Mouse (Mus musculus): ENCODE measurements at regions not wholly inside any gene's neighbourhood (a gene's known extent, or its start where the extent isn't known, plus 50 kb on each side); places are given as distances from the start of the nearest gene placed in this dataset.
"Not testable (repeated sequence)": the region's sequence is repeated elsewhere in the genome, so short reads cannot be mapped to it uniquely, and the experiment has no call there.

GRCm38 (mm10) chr4:3260061-3260460, 74.9 kb upstream of the Vmn1r3 start:
- H3K36me3 ChIP-seq (replicated peaks; ENCODE audit: control insufficient read depth, insufficient read depth, low read depth, low read length); DNase-seq (ENCODE audit: low spot score); H3K9me3 ChIP-seq (replicated peaks; ENCODE audit: control insufficient read depth, low read length); H3K27ac ChIP-seq (replicated peaks; ENCODE audit: low read depth, low read length); H3K9ac ChIP-seq (replicated peaks; ENCODE audit: low read length); H3K4me1 ChIP-seq (ENCODE audit: control insufficient read depth, insufficient read depth, low read length); H3K27me3 ChIP-seq (ENCODE audit: control insufficient read depth, insufficient read depth, low read length); H3K4me2 ChIP-seq (ENCODE audit: low read depth, low read length); ATAC-seq (replicated peaks; ENCODE audit: insufficient number of reproducible peaks, low FRiP score, low TSS enrichment, low read depth); H3K4me3 ChIP-seq (ENCODE audit: low read depth, low read length): not testable (repeated sequence)
- WGBS, result 79% methylated on average over 6 of the region's 6 CpGs

GRCm38 (mm10) chr4:3252606-3253281, 67.6 kb upstream of the Vmn1r3 start:
- not testable (repeated sequence) for H3K27me3 ChIP-seq (ENCODE audit: control insufficient read depth, insufficient read depth, low read length); ATAC-seq (replicated peaks; ENCODE audit: insufficient number of reproducible peaks, low FRiP score, low TSS enrichment, low read depth); H3K36me3 ChIP-seq (replicated peaks; ENCODE audit: control insufficient read depth, insufficient read depth, low read depth, low read length); H3K4me2 ChIP-seq (ENCODE audit: low read depth, low read length); H3K27ac ChIP-seq (replicated peaks; ENCODE audit: low read depth, low read length); H3K9ac ChIP-seq (replicated peaks; ENCODE audit: low read length); H3K4me3 ChIP-seq (ENCODE audit: low read depth, low read length); DNase-seq (ENCODE audit: low spot score); H3K4me1 ChIP-seq (ENCODE audit: control insufficient read depth, insufficient read depth, low read length)
- 90% methylated on average over 21 of the region's 21 CpGs for WGBS
- H3K9me3 ChIP-seq (replicated peaks; ENCODE audit: control insufficient read depth, low read length), result peaks cover 15% of the 10 kb centered on the region

- H3K4me2 ChIP-seq (ENCODE audit: low read depth, low read length); H3K9ac ChIP-seq (replicated peaks; ENCODE audit: low read length); H3K27me3 ChIP-seq (ENCODE audit: control insufficient read depth, insufficient read depth, low read length); ATAC-seq (replicated peaks; ENCODE audit: insufficient number of reproducible peaks, low FRiP score, low TSS enrichment, low read depth); H3K36me3 ChIP-seq (replicated peaks; ENCODE audit: control insufficient read depth, insufficient read depth, low read depth, low read length); H3K4me3 ChIP-seq (ENCODE audit: low read depth, low read length); H3K4me1 ChIP-seq (ENCODE audit: control insufficient read depth, insufficient read depth, low read length); DNase-seq (ENCODE audit: low spot score); H3K27ac ChIP-seq (replicated peaks; ENCODE audit: low read depth, low read length): not testable (repeated sequence)
- WGBS, result 47% methylated on average over 4 of the region's 4 CpGs
- H3K9me3 ChIP-seq (replicated peaks; ENCODE audit: control insufficient read depth, low read length), result peaks cover 15% of the 10 kb centered on the region
Observed at GRCm38 (mm10) chr4:3250258-3250657, 65.1 kb upstream of the Vmn1r3 start.

GRCm38 (mm10) chr4:3242011-3242410, 56.9 kb upstream of the Vmn1r3 start:
- H3K36me3 ChIP-seq (replicated peaks; ENCODE audit: control insufficient read depth, insufficient read depth, low read depth, low read length); H3K9ac ChIP-seq (replicated peaks; ENCODE audit: low read length); H3K4me1 ChIP-seq (ENCODE audit: control insufficient read depth, insufficient read depth, low read length); ATAC-seq (replicated peaks; ENCODE audit: insufficient number of reproducible peaks, low FRiP score, low TSS enrichment, low read depth); H3K4me2 ChIP-seq (ENCODE audit: low read depth, low read length); H3K27ac ChIP-seq (replicated peaks; ENCODE audit: low read depth, low read length); DNase-seq (ENCODE audit: low spot score); H3K9me3 ChIP-seq (replicated peaks; ENCODE audit: control insufficient read depth, low read length); H3K4me3 ChIP-seq (ENCODE audit: low read depth, low read length); H3K27me3 ChIP-seq (ENCODE audit: control insufficient read depth, insufficient read depth, low read length): not testable (repeated sequence)
- 76% methylated on average over 6 of the region's 6 CpGs for WGBS

GRCm38 (mm10) chr4:3241351-3241750, 56.2 kb upstream of the Vmn1r3 start:
- WGBS, result 71% methylated on average over 4 of the region's 4 CpGs
- H3K9ac ChIP-seq (replicated peaks; ENCODE audit: low read length); H3K27me3 ChIP-seq (ENCODE audit: control insufficient read depth, insufficient read depth, low read length); H3K4me1 ChIP-seq (ENCODE audit: control insufficient read depth, insufficient read depth, low read length); ATAC-seq (replicated peaks; ENCODE audit: insufficient number of reproducible peaks, low FRiP score, low TSS enrichment, low read depth); DNase-seq (ENCODE audit: low spot score); H3K36me3 ChIP-seq (replicated peaks; ENCODE audit: control insufficient read depth, insufficient read depth, low read depth, low read length); H3K4me2 ChIP-seq (ENCODE audit: low read depth, low read length); H3K27ac ChIP-seq (replicated peaks; ENCODE audit: low read depth, low read length); H3K4me3 ChIP-seq (ENCODE audit: low read depth, low read length); H3K9me3 ChIP-seq (replicated peaks; ENCODE audit: control insufficient read depth, low read length): not testable (repeated sequence)

- H3K4me2 ChIP-seq (ENCODE audit: low read depth, low read length); H3K4me1 ChIP-seq (ENCODE audit: control insufficient read depth, insufficient read depth, low read length); ATAC-seq (replicated peaks; ENCODE audit: insufficient number of reproducible peaks, low FRiP score, low TSS enrichment, low read depth); DNase-seq (ENCODE audit: low spot score); H3K27me3 ChIP-seq (ENCODE audit: control insufficient read depth, insufficient read depth, low read length); H3K9me3 ChIP-seq (replicated peaks; ENCODE audit: control insufficient read depth, low read length); H3K27ac ChIP-seq (replicated peaks; ENCODE audit: low read depth, low read length); H3K9ac ChIP-seq (replicated peaks; ENCODE audit: low read length); H3K4me3 ChIP-seq (ENCODE audit: low read depth, low read length); H3K36me3 ChIP-seq (replicated peaks; ENCODE audit: control insufficient read depth, insufficient read depth, low read depth, low read length): not testable (repeated sequence)
- 67% methylated on average over 6 of the region's 6 CpGs for WGBS
Observed at GRCm38 (mm10) chr4:3238493-3238892, 53.3 kb upstream of the Vmn1r3 start.

GRCm38 (mm10) chr4:3236148-3236779, 51.1 kb upstream of the Vmn1r3 start:
- H3K4me2 ChIP-seq (ENCODE audit: low read depth, low read length); H3K36me3 ChIP-seq (replicated peaks; ENCODE audit: control insufficient read depth, insufficient read depth, low read depth, low read length); H3K9me3 ChIP-seq (replicated peaks; ENCODE audit: control insufficient read depth, low read length); H3K4me1 ChIP-seq (ENCODE audit: control insufficient read depth, insufficient read depth, low read length); H3K27me3 ChIP-seq (ENCODE audit: control insufficient read depth, insufficient read depth, low read length); H3K27ac ChIP-seq (replicated peaks; ENCODE audit: low read depth, low read length); H3K4me3 ChIP-seq (ENCODE audit: low read depth, low read length); DNase-seq (ENCODE audit: low spot score); H3K9ac ChIP-seq (replicated peaks; ENCODE audit: low read length): not testable (repeated sequence)
- 24% methylated on average over 2 of the region's 2 CpGs for WGBS
- peak; percentile 57 for ATAC-seq (replicated peaks; ENCODE audit: insufficient number of reproducible peaks, low FRiP score, low TSS enrichment, low read depth)

Data from embryonic facial prominence, embryonic 11.5 days (tissue).